Mouse (Mus musculus) heart, postnatal 0 days (tissue): ENCODE results near the gene Gfi1. TPM values are rescaled to one million over a fixed set of nuclear protein-coding genes. Genes with fewer than 3 reads are reported as not detected.
A peak's percentile ranks its signal among the peaks of the same experiment; 100 is the strongest.

ENCODE experiments used
- ATAC-seq: fragments of 200-750 bp; cut with Nextera tagmentation; 2 replicates; pipeline ENCODE4 v1.8.0; 2017; ENCODE audit warnings: low read depth, moderate number of reproducible peaks, moderate library complexity; ENCODE audit not compliant: insufficient read depth
- DNase-seq: peaks from one replicate; pipeline ENCODE4 v3.0.0-alpha.2; 2016; ENCODE audit warnings: low spot score
- H3K27ac ChIP-seq: fragments of 300-500 bp; sonication (generic); 2 replicates; pipeline ENCODE4 v1.5.1; 2014; ENCODE audit warnings: low read depth, mild to moderate bottlenecking
- H3K27me3 ChIP-seq: fragments of 300-500 bp; sonication (generic); 2 replicates; pipeline ENCODE4 v1.6.1; 2014; ENCODE audit warnings: low read length, mixed read lengths; ENCODE audit not compliant: control insufficient read depth, insufficient read depth
- H3K36me3 ChIP-seq: fragments of 300-500 bp; sonication (generic); replicated peaks from 2 replicates; pipeline ENCODE4 v1.6.1; 2014; ENCODE audit warnings: low read length, mixed read lengths; ENCODE audit not compliant: control insufficient read depth, insufficient read depth
- H3K4me1 ChIP-seq: fragments of 300-500 bp; sonication (generic); 2 replicates; pipeline ENCODE4 v1.6.1; 2014; ENCODE audit warnings: antibody characterized with exemption; ENCODE audit not compliant: control insufficient read depth, insufficient read depth
- H3K4me2 ChIP-seq: fragments of 300-500 bp; sonication (generic); 2 replicates; pipeline ENCODE4 v1.6.1; 2014; ENCODE audit warnings: low read depth, mild to moderate bottlenecking, low read length, moderate library complexity
- H3K4me3 ChIP-seq: fragments of 300-500 bp; sonication (generic); 2 replicates; pipeline ENCODE4 v1.5.1; 2014; ENCODE audit warnings: low read depth, low read length
- H3K9ac ChIP-seq: fragments of 300-500 bp; sonication (generic); replicated peaks from 2 replicates; pipeline ENCODE4 v1.6.1; 2014; ENCODE audit warnings: low read depth, low read length, mixed read lengths
- H3K9me3 ChIP-seq: fragments of 300-500 bp; sonication (generic); replicated peaks from 2 replicates; pipeline ENCODE4 v1.6.1; 2016; ENCODE audit warnings: low read length; ENCODE audit not compliant: control insufficient read depth
- CTCF ChIP-seq: IDR thresholded peaks from 2 replicates; pipeline ENCODE4 v1.5.1; 2016; ENCODE audit warnings: antibody characterized with exemption, control low read depth, low read depth
- EP300 ChIP-seq: IDR thresholded peaks from 2 replicates; pipeline ENCODE4 v1.6.1; 2016; ENCODE audit warnings: antibody characterized with exemption, low read depth
- WGBS: fragments of 180-500 bp; shearing (Covaris S2); extraction: QIAGEN DNeasy Blood & Tissue Kit; methylation state at CpG from one replicate; pipeline ENCODE4 v1.1.7; 2014; 5-methylcytosine and 5-hydroxymethylcytosine counted together
- polyA plus RNA-seq: library from polyadenylated mRNA; unstranded; fragments of >200 nt; fragmentation: Nextera tagmentation; extraction: Ambion mirVana; gene quantifications from 2 replicates; pipeline ENCODE4 v1.2.1, GENCODE M21; 2015
- total RNA-seq: library from RNA; depleted of rRNA; stranded (reverse); fragments of >200 nt; gene quantifications from 2 replicates; pipeline ENCODE4 v1.2.3, GENCODE M21; 2014; ENCODE audit warnings: low replicate concordance

The Gfi1 gene
- total and polyA plus RNA-seq, 2 experiments from 2014 or later: not detected

GRCm38 (mm10) chr5:107703207-107703763, 22.6 kb downstream of the Gfi1 start:
- Histone ChIP-seq H3K27me3 (no peaks in the 10 kb centered on the region), H3K4me2 (no peak overlapping the region), H3K4me1 (no peaks in the 10 kb centered on the region), H3K4me3 (no peak overlapping the region), H3K27ac (no peak overlapping the region), H3K36me3 (no peaks in the 10 kb centered on the region), H3K9ac (no peak overlapping the region), H3K9me3 (no peaks in the 10 kb centered on the region)
- 80% methylated on average over 6 of the region's 6 CpGs for WGBS
- no peak for TF ChIP-seq EP300
- TF ChIP-seq CTCF: no peak
- DNase-seq: no peak
- no peak for ATAC-seq

DNA sequence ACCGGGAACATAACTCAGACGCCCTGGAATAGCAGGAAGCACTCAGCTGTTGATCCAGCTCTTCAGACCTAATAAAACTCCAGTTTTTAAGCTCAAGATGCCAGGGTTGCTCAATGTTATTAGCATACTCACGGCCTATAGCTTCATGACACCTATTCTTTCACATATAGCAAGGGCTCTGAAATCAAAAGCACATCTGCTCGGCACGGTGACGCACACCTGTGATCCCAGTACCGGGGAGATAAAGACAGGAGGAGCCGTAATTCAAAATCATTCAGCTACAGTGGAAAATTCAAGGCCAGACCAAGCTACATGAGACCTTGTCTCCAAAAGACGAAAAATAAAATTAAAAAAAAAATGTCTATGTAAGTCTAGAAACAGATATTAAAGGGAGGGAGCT, 24.2 kb downstream of the Gfi1 start:
- 85% methylated on average over 9 of the region's 9 CpGs for WGBS
- Histone ChIP-seq H3K4me3 (no peak overlapping the region), H3K36me3 (no peaks in the 10 kb centered on the region), H3K9ac (no peak overlapping the region), H3K4me1 (no peaks in the 10 kb centered on the region), H3K27me3 (no peaks in the 10 kb centered on the region), H3K9me3 (no peaks in the 10 kb centered on the region), H3K4me2 (no peak overlapping the region), H3K27ac (no peak overlapping the region)
- TF ChIP-seq EP300 (no peak), CTCF (no peak)
- no peak for ATAC-seq
- no peak for DNase-seq

GRCm38 (mm10) chr5:107700873-107701272, 25.0 kb downstream of the Gfi1 start:
- no peaks in the 10 kb centered on the region for H3K27me3 ChIP-seq
- H3K4me2 ChIP-seq: peak overlapping the region; percentile 26; the same call in 1 of the 2 replicates
- DNase-seq: no peak
- no peaks in the 10 kb centered on the region for H3K4me1 ChIP-seq
- H3K4me3 ChIP-seq: no peak overlapping the region
- H3K36me3 ChIP-seq: no peaks in the 10 kb centered on the region
- peak overlapping the region; percentile 8; the same call in 1 of the 2 replicates for H3K27ac ChIP-seq
- WGBS: 36% methylated on average over 10 of the region's 10 CpGs
- H3K9me3 ChIP-seq: no peaks in the 10 kb centered on the region
- TF ChIP-seq EP300 (no peak), CTCF (no peak)
- H3K9ac ChIP-seq: no peak overlapping the region
- ATAC-seq: peak; percentile 55

GRCm38 (mm10) chr5:107698888-107699287, 26.9 kb downstream of the Gfi1 start:
- no peaks in the 10 kb centered on the region for H3K36me3 ChIP-seq
- TF ChIP-seq EP300 (no peak), CTCF (no peak)
- no peak overlapping the region for H3K4me3 ChIP-seq
- no peak overlapping the region for H3K9ac ChIP-seq
- H3K4me1 ChIP-seq: no peaks in the 10 kb centered on the region
- H3K4me2 ChIP-seq: no peak overlapping the region
- H3K27me3 ChIP-seq: no peaks in the 10 kb centered on the region
- H3K27ac ChIP-seq: no peak overlapping the region
- H3K9me3 ChIP-seq: no peaks in the 10 kb centered on the region
- ATAC-seq: no peak
- no peak for DNase-seq
- WGBS: 72% methylated on average over 8 of the region's 8 CpGs

- H3K27me3 ChIP-seq: no peaks in the 10 kb centered on the region
- no peak overlapping the region for H3K4me2 ChIP-seq
- H3K27ac ChIP-seq: no peak overlapping the region
- DNase-seq: no peak
- H3K4me1 ChIP-seq: no peaks in the 10 kb centered on the region
- no peaks in the 10 kb centered on the region for H3K9me3 ChIP-seq
- no peaks in the 10 kb centered on the region for H3K36me3 ChIP-seq
- 65% methylated on average over 3 of the region's 3 CpGs for WGBS
- TF ChIP-seq EP300 (no peak), CTCF (no peak)
- no peak overlapping the region for H3K9ac ChIP-seq
- H3K4me3 ChIP-seq: no peak overlapping the region
- ATAC-seq: no peak
Observed at GRCm38 (mm10) chr5:107695019-107695418, 30.8 kb downstream of the Gfi1 start.

GRCm38 (mm10) chr5:107688499-107688866, 37.4 kb downstream of the Gfi1 start:
- ATAC-seq: peak; percentile 15; the same call in 1 of the 2 replicates

More at GRCm38 (mm10) chr5:107688499-107688866, 37.4 kb downstream of the Gfi1 start:
- no peaks in the 10 kb centered on the region for H3K4me1 ChIP-seq
- no peaks in the 10 kb centered on the region for H3K36me3 ChIP-seq
- 25% methylated on average over 9 of the region's 9 CpGs for WGBS
- peak overlapping the region; percentile 74 for H3K4me2 ChIP-seq
- no peaks in the 10 kb centered on the region for H3K9me3 ChIP-seq
- DNase-seq: peak; percentile 10
- H3K4me3 ChIP-seq: peak overlapping the region; percentile 49
- H3K9ac ChIP-seq: peak overlapping the region; percentile 6; the same call in 1 of the 2 replicates
- peaks cover 12% of the 10 kb centered on the region for H3K27me3 ChIP-seq
- no peak for TF ChIP-seq CTCF
- no peak for TF ChIP-seq EP300
- H3K27ac ChIP-seq: no peak overlapping the region
